Mouse (Mus musculus) gastrocnemius, postnatal 4 days (tissue): ENCODE results near the gene Vangl1. TPM values are rescaled to one million over a fixed set of nuclear protein-coding genes. Genes with fewer than 3 reads are reported as not detected.

Experiments used
- DNase-seq, 2 experiments: peaks; one replicate each; pipeline ENCODE4 v3.0.0; 2021 to 2022; ENCODE audit warnings: low spot score in 2 of 2, mixed read lengths in 2 of 2
- total RNA-seq, 2 experiments: library from RNA; stranded (reverse); gene quantifications; 2 replicates each; pipeline ENCODE4 v1.2.3; 2021

The Vangl1 gene
- total RNA-seq, 2 experiments from 2014 or later = 19.5 to 24.6 TPM

GRCm38 (mm10) chr3:102145645-102146386, 58.7 kb downstream of the Vangl1 start:
- no peak for DNase-seq

DNA sequence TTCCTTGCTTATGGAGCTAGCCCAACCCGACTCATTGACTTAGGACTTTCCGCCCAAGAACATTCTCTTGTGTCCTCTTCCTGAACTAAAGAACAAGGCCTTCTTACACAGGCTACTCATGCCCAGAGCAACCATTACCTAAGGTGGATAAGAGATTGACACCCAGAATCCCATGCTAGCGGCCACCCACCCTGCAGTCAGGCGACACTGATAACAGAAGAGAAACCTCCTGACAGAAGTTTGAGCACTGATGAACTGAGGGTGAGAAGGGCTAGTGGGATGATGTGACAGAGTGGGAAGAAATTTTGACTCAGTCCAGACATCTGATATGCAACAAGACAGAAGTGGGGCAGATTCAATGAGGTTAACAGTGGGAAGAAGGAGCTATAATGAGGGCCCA, 60.1 kb downstream of the Vangl1 start:
- DNase-seq = no peak

- DNase-seq = no peak
These were observed 61.0 kb downstream of the Vangl1 start for GRCm38 (mm10) chr3:102143536-102143935.

GRCm38 (mm10) chr3:102142947-102143346, 61.5 kb downstream of the Vangl1 start:
- no peak for DNase-seq

- DNase-seq = no peak
These were observed 62.6 kb downstream of the Vangl1 start for GRCm38 (mm10) chr3:102141893-102142292.

GRCm38 (mm10) chr3:102141451-102141850, 63.0 kb downstream of the Vangl1 start:
- no peak for DNase-seq

- DNase-seq = no peak
These were observed 63.9 kb downstream of the Vangl1 start for GRCm38 (mm10) chr3:102140606-102141005.

- DNase-seq = no peak
These were observed 65.6 kb downstream of the Vangl1 start for GRCm38 (mm10) chr3:102138899-102139298.

- no peak for DNase-seq
These were observed 67.3 kb downstream of the Vangl1 start for GRCm38 (mm10) chr3:102137158-102137557.

DNA sequence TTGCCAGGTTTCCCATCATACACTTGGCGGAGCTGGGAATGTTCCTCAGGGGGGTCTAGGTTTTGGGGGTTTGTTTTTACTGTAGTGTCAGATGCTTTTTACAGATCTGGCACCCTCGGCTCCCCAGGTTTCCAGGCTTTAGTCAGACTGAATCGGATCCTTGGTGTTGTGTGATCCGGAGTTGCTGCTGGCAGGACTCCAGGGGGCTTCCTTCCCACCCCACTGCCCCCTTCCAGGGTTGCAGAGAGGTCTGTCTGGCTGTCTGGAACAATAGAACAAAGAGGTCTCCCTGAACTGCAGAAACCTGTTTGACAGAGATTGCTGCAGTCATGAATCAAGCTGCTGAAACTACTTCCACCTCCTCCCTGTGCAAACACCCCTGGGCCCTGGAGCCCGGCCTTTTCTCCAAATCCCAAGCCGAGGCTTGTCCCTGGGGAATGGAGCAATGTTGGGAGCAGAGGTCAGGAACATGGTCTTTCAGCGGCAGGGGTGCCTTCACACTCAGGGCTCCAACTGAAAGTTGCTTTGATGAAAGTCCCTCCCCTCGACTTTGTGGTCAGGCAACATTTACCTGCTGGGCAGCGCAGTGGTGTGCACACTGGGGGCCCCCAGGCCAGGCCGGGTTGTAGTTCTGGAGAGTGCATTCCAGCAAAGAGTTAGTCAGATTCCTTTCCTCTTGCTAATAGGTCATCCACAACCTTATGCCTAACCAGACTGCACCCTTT, 68.9 kb downstream of the Vangl1 start:
- no peak for DNase-seq

DNA sequence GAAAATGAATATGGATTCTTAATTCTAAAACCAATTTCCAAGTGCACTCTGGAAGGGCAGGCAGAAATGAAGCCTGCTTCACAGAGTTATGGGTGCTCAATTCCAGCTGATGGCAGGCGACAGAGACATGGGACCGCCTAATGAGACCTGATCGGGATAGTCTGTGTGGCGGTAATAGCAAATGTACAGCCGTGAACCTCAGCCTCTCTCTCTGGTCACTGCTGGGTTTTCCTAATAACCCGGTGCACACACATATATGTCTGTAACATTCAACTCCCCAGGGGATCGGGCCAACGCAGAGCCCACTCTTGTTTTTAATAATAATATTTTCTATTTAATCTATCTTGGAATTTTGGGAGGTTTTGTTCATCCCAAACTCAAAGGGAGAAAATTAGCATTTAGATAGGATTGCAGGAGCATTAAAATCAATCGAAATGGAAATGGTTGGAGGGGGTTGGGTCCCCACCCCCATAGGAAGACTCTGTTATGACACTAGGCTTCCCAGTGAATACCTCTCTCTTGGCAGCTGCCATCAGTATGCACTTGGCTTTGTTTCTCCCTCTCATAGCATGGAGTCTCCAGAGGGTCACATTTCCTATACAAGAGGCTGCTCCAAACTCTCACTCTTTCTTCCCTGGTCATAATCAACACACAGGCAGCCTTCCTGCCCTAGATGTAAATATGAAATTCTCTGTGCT, 72.7 kb downstream of the Vangl1 start:
- no peak for DNase-seq

- no peak for DNase-seq
These were observed 74.0 kb downstream of the Vangl1 start for GRCm38 (mm10) chr3:102130478-102130877.

DNA sequence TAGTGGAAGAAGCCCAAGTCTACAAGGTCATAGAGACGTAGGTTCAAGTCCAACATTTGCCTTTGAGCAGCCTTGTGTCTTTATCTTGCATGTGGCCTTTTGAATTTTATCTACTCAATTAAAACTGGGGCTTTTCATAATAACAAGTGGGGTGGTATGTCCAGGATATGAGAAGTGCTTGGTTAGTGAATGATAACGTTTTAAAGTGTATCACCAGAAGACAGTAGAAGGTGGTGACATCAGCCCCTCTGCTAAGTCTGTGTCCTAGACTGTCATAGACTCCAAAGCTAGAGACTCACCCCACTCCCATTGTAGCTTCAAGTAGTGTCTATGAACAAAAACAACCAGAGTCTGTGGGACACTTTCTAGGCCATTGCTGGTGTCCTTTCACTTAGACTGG, 76.3 kb downstream of the Vangl1 start:
- no peak for DNase-seq

DNA sequence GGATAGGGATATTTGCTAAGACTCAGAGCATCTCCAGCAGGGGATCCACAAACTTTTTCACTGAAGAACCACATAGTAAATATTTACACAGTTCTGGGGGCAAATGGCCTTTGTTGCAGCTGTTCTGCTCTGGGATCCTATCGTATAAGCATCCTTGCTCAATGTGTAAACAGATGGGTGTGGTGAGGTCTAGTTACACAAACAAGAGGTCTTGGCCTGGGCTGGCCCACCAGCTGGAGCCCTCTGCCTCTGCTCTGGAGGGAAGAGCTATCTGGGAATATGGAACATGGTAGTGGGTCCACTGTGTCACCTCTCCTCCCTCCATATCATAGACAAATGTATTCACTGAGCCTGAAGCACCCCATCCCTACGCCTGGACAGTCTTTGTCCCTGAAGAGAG, 77.4 kb downstream of the Vangl1 start:
- DNase-seq = no peak

GRCm38 (mm10) chr3:102125546-102125945, 78.9 kb downstream of the Vangl1 start:
- no peak for DNase-seq

GRCm38 (mm10) chr3:102123654-102124053, 80.8 kb downstream of the Vangl1 start:
- DNase-seq = no peak

- no peak for DNase-seq
These were observed 82.4 kb downstream of the Vangl1 start for GRCm38 (mm10) chr3:102122046-102122445.

- DNase-seq = no peak
These were observed 83.5 kb downstream of the Vangl1 start for GRCm38 (mm10) chr3:102120947-102121346.

DNA sequence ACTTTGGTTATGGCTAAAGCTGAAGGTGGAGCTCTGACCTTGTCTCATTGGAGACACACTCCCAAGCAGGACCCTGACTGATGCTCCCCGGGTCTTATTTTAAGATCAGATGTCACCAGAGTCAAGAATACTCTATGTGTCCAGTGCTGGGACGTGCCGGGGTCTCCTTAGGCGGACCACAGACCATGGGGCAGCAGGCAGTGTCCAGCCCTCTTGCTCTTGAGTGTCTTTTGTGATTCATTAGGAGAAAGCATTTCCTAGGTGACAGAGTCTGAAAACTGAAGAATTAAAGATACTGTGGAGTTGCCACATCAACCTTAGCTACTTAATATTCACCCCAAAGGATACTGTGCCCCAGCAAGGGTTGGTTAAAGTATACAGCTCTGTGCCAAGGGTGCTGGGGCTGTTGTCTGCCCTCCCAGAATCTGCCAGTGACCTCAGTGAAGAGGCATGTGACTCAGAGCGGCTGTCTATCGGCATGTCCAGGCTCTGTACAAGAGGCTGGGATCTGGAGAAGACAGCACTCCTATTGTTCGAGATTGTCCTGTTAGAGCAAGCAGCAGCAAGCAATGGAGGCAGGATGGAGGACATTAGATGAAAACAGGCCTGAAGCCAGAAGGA, 92.4 kb downstream of the Vangl1 start:
- DNase-seq = no peak

DNA sequence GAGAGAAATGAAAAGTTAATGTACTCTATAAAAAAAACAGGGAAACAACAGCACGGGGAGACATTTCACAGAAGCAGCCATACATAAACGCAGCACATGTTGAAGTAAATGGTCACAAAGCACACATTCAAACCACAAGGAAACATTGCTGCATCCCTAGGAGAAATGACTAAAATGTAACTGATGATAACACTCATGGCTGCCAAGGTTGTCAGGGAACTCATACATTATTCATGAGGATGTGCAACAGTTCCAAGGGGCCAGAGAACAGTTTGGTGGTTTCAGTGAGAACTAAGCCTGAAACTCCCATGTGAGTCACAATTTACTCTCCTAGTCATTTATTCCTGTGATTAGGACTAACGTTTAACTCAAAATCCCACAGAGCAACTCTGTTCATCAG, 96.3 kb downstream of the Vangl1 start:
- DNase-seq = no peak

GRCm38 (mm10) chr3:102103811-102104565, 100.5 kb downstream of the Vangl1 start:
- DNase-seq = no peak
